Comparison of ENCODE assay signal across 8 mouse cellular contexts in the genomic region with DNA sequence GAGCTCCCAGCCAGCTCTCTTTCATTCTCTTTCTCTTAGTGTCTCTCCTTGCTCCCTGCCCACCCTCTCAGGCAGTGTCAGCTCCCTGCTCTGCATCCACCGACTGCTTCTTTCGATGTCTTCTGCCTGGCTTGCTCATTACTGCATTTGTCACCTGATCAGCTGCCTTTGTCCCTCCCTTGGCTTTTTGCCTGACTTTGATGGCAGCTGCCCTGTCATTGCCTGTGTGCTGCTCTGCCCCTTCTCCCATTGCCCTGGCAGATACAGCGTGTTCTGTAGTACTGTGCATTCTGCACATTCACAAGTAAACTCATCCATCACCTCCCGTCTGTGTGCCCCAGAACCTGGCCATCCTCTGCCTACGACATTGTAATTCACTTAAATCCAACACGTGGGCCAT. TPM values are rescaled to one million over a fixed set of nuclear protein-coding genes. Genes with fewer than 3 reads are reported as not detected.
DNase-seq lines count a peak whose midpoint lies in the region; ATAC-seq and TF ChIP-seq lines count a peak whose summit lies in the region.

No protein-coding gene starts in this region.

- no peak for TF ChIP-seq CTCF in gastrocnemius, adult 2 months (IDR thresholded peaks at IDR 0.05)
- TF ChIP-seq CTCF in thymus, adult 2 months (IDR thresholded peaks at IDR 0.05; ENCODE audit: borderline replicate concordance, control insufficient read depth, extremely low read depth, insufficient read depth, low read length, poor library complexity): no peak

- TF ChIP-seq POLR2A in thymus, adult 2 months (IDR thresholded peaks at IDR 0.05; ENCODE audit: control insufficient read depth, extremely low read depth, insufficient read depth, low read length, poor library complexity): no peak

- no peaks in the 10 kb centered on the region for H3K9me3 ChIP-seq in kidney, embryonic 15.5 days (replicated peaks)

- ATAC-seq in kidney, embryonic 15.5 days (replicated peaks; ENCODE audit: low FRiP score): 0 out of 2 replicates have a peak, but pooled peaks have one; percentile 15

- intact Hi-C loops in gastrocnemius, adult 2 months (cut with DNase I): no loop called here

- 26% methylated on average over 6 of the region's 6 CpGs for WGBS in kidney, embryonic 15.5 days
- WGBS in thymus, adult 2 months: 77% methylated on average over 6 of the region's 6 CpGs

- no peak overlapping the region for H3K4me2 ChIP-seq in kidney, embryonic 15.5 days

- DNase-seq in kidney, adult 9 months: no peak
- DNase-seq in cerebellum, adult 11-12 months: peak; percentile 74
- peak; percentile 57 for DNase-seq in gastrocnemius, adult 2 months
- peak; percentile 34 to 35 for DNase-seq in kidney, postnatal 36 days
- peak; percentile 12 for DNase-seq in mesoderm, embryonic 11.5 days (ENCODE audit: low read depth, low spot score)
- no peak for DNase-seq in ovary, postnatal 36 days (ENCODE audit: low spot score)
- no peak for DNase-seq in thymus, adult 2 months

- no peak overlapping the region for H3K4me3 ChIP-seq in kidney, embryonic 15.5 days (replicated peaks)
- H3K4me3 ChIP-seq in gastrocnemius, adult 2 months: peak overlapping the region; percentile 6; the same call in 1 of the 2 replicates
- H3K4me3 ChIP-seq in thymus, adult 2 months (ENCODE audit: control insufficient read depth, insufficient read depth, low read length): no peak overlapping the region

- H3K4me1 ChIP-seq in kidney, embryonic 15.5 days: peaks cover 10% of the 10 kb centered on the region
- H3K4me1 ChIP-seq in thymus, adult 2 months (replicated peaks; ENCODE audit: control insufficient read depth, insufficient read depth, low read length): peaks cover 6% of the 10 kb centered on the region

- no peak overlapping the region for H3K27ac ChIP-seq in kidney, embryonic 15.5 days
- H3K27ac ChIP-seq in gastrocnemius, adult 2 months: peak overlapping the region; percentile 48
- H3K27ac ChIP-seq in thymus, adult 2 months (ENCODE audit: control insufficient read depth, insufficient read depth, low read length): no peak overlapping the region

- no peak overlapping the region for H3K9ac ChIP-seq in kidney, embryonic 15.5 days

- H3K36me3 ChIP-seq in kidney, embryonic 15.5 days: no peaks in the 10 kb centered on the region
- no peaks in the 10 kb centered on the region for H3K36me3 ChIP-seq in thymus, adult 2 months (ENCODE audit: control insufficient read depth, insufficient read depth, low read length)

- no peaks in the 10 kb centered on the region for H3K27me3 ChIP-seq in kidney, embryonic 15.5 days
- H3K27me3 ChIP-seq in thymus, adult 2 months (ENCODE audit: control insufficient read depth, insufficient read depth, low read length): no peaks in the 10 kb centered on the region

RNA-seq across cellular contexts. Expression of a gene that starts 46.0 kb away (rescaled TPM):
- polyA plus RNA-seq in kidney, embryonic 15.5 days (2015; fragmentation: Nextera tagmentation; extraction: Ambion mirVana): 87.9 and 92.2 TPM in 2 replicates
- 10 to 100 TPM; 16.0 to 23.3 TPM for total RNA-seq in gastrocnemius, adult 2 months (2021)
- 109 and 113 TPM in 2 replicates for polyA plus RNA-seq in thymus, adult 2 months (2012; rRNA removed)

Comparison
In these comparisons a context has a peak if more than half of its experiments do, and no peak if none do; other contexts are left out.
1. DNase-seq: peak in cerebellum, adult 11-12 months (single experiment), gastrocnemius, adult 2 months (single experiment), kidney, postnatal 36 days (2 of 2) and mesoderm, embryonic 11.5 days (single experiment); none in kidney, adult 9 months (single experiment), ovary, postnatal 36 days (single experiment) and thymus, adult 2 months (single experiment).